Mouse (Mus musculus): ENCODE data around the gene Unk.

The Unk gene

DNA sequence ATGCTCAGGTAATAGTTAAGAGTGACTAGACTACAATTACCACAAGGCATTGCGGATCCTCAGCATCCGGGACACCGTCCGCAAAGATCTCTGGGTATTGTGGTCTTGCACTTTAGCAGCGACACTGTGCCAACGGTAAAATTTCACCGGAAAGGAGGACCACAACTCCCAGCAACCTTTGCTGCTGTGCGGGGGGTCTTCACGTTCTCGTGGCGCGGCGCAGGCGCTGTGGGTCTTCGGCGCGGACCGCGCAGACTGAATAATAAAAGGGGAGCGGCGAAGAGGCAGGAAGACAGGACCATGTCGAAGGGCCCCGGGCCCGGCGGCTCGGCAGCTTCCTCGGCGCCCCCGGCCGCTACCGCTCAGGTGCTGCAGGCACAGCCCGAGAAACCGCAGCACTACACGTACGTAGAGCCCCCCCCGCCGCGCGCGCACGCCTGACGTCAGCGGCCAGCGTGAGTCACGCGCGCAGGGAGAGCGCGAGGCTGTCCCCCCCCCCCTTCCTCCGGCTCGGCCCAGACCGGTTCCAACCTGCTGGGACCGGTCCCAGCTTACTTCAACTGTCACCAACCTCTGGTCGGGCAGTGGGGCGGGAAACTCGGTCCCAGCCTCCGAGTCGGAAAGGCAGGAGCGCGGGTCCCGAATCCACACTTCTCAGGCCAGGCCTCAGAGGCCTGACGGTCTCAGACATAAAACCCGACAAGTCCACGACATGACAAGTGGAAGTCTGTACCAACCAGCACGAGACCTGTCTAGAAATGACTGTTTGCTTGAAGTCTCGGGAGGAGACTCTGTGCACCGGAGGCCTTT lies at the start of gene Unk:
TSS of gene Unk (plus strand) at position 235 of the 810 bp plus-strand sequence.
- DNase-seq (ENCODE audit: low read depth, low spot score), result peak; percentile 96

GRCm38 (mm10) chr11:115982472-115982871 lies 47.6 kb upstream of the Unk start:
- DNase-seq (ENCODE audit: low read depth, low spot score), result no peak

GRCm38 (mm10) chr11:115983291-115983690 lies 46.8 kb upstream of the Unk start:
- no peak for DNase-seq (ENCODE audit: low read depth, low spot score)

DNA sequence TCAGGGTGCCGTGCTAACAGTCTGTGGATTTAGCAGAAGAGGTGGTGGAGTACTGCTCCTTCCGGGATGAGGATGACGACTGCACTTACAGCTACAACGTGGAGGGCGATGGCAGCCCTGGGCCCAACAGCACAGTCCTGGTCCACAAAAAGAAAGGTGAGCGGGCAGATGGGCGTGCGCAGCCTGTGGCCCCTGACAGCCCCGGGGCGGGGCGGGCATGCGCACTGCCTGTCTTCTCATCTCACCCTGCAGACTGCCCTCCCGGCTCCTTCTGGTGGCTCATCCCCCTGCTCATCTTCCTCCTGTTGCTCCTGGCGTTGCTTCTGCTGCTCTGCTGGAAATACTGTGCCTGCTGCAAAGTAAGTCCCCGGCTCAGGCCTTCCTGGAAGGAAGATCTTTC lies 40.4 kb upstream of the Unk start:
- DNase-seq (ENCODE audit: low read depth, low spot score), result no peak

DNA sequence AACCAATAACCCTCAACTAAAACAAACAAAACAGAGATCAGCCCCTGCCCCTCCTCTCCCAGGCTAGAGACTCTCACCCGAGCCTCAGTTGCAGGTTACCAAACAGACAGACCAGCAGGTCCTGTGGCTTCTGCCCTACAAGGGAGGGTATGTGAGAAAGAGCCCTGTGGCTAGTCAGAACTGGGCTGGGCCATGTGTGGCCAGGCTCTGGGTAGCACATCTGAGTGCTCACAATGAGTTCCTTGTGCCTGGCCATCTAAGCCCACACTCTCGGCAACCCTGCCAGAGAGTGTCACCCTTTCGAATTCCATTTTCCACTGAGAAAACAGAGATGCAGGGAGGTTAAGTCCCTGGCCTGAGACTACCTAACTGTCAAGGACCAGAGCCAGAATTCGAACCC lies 38.0 kb upstream of the Unk start:
- DNase-seq (ENCODE audit: low read depth, low spot score), result no peak

DNA sequence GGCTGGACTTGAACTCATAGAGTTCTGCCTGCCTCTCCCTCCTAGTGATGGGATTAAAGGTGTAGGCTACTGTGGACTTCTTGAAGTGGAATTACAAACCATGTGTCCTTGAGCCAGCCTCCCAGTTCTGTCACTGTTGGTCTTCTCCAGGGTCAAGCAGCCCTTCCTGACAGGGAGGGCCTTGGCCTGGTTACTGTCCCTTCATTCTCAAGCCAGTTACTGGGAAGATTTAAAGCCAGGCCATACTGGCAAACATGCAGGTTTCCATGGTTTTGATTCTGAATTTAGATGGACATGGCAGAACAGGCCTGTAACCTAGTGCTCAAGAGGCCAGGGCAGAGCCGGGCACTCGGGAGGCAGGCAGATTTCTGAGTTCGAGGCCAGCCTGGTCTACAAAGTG lies 34.9 kb upstream of the Unk start:
- no peak for DNase-seq (ENCODE audit: low read depth, low spot score)

- no peak for DNase-seq (ENCODE audit: low read depth, low spot score)
Observed at GRCm38 (mm10) chr11:115997047-115997446, 33.1 kb upstream of the Unk start.

DNA sequence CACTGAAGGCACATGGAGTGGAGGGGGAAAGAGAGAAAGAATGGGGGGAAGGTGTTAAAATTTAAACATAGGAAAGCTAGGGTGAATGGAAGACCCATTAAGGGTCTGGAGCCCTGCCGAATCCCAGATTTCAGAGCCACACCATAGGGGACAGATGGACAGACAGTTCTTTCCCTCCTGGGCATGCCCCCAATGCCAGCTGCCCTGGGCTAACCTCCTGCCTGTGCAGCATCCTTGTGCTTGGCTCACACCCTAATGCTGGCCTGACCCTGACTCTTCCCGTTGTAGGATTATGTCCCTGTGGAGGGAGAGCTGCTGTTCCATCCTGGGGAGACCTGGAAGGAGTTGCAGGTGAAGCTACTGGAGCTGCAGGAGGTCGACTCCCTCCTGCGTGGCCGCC lies 32.5 kb upstream of the Unk start:
- DNase-seq (ENCODE audit: low read depth, low spot score), result no peak

GRCm38 (mm10) chr11:115999027-115999426 lies 31.1 kb upstream of the Unk start:
- no peak for DNase-seq (ENCODE audit: low read depth, low spot score)

GRCm38 (mm10) chr11:115999538-116000143 lies 30.5 kb upstream of the Unk start:
- DNase-seq (ENCODE audit: low read depth, low spot score), result no peak

- no peak for DNase-seq (ENCODE audit: low read depth, low spot score)
Observed at GRCm38 (mm10) chr11:116000607-116001006, 29.5 kb upstream of the Unk start.

GRCm38 (mm10) chr11:116001725-116002124 lies 28.4 kb upstream of the Unk start:
- DNase-seq (ENCODE audit: low read depth, low spot score), result no peak

- DNase-seq (ENCODE audit: low read depth, low spot score), result no peak
Observed at GRCm38 (mm10) chr11:116002894-116003293, 27.2 kb upstream of the Unk start.

DNA sequence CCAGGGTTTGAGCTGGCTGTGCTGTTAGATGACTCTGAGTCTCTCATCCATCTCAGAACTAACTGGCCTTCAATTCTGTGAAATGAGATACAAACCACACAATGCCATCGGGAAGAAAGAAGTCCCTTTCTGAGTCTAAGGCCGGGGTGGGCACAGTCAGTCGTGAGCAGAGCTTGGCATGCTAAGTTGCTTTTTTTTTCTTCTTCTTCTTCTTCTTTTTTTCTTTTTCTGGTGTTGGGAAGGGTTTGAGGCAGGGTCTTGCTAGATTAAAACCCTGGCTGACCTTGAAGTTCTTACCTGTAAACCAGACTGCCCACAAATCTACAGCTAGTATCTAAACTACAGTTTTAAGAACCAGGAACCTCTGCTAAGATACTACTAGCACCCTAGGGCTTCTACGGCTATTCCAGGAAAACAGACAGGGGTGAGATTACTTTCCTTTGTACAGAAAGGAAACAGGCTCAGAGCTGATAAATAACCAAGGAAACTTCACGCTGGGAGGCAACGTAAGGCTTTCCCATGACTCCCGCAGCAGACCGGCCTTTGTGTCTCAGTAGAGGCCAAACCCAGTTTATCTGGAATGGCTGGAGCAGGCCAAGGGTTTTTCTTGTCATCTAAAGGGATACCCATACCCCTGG lies 25.8 kb upstream of the Unk start:
- no peak for DNase-seq (ENCODE audit: low read depth, low spot score)

DNA sequence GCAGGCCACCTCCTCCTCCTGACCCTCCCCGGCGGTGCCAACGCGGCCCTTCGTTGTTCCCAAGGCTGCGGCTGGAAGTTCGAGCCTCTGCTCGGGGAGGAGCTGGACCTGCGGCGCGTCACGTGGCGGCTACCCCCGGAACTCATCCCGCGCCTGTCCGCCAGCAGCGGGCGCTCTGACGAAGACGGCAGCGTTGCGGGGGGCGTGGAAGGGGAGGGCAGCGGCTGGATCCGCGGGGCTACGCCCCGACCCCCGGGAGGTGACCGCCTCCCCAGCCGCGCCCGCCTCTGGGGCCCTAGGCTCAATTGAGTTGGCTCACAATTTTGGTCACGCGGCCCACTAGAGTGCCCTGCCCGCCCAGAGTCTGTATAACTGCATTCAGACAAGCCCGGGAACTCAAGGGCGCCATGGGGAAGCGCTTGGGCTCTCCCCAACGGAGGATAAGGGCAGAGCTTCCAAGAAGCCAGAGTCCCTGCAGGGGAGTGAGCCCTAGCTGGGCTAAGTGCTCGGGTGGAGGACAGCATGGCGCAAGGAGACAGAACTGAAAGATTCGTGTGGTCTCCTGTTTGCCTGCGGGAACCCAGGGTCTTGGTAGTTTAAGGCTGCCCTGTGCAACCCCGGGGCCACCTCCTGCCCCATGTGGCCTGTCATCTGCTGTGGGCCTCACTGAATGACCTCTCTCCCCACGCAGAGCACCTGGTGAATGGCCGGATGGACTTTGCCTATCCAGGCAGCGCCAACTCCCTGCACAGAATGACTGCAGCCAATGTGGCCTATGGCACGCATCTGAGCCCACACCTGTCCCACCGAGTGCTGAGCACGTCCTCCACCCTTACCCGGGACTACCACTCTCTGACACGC lies 25.1 kb upstream of the Unk start:
- peak; percentile 63 for DNase-seq (ENCODE audit: low read depth, low spot score)

- no peak for DNase-seq (ENCODE audit: low read depth, low spot score)
Observed at GRCm38 (mm10) chr11:116005701-116006419, 24.3 kb upstream of the Unk start.

- DNase-seq (ENCODE audit: low read depth, low spot score), result no peak
Observed at GRCm38 (mm10) chr11:116007095-116007850, 22.8 kb upstream of the Unk start.

DNA sequence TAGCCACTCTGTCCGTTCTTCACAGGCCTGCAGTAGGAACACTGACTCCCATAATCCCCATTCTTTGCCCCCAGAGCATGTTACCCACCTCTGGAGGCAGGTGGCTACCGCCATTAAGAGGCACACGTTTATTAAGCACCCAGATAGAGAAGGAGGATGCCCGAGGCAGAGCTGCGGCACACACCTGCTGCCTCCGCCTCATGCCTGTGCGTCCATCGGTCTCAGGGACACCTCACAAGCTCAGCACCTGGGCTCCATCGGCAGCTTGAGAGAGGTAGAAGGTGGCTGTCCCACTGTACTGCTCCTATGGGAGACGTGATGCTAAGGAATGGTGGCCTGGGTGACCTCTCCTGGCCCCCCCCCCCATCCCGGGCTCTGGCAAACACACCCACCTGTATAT lies 21.7 kb upstream of the Unk start:
- DNase-seq (ENCODE audit: low read depth, low spot score), result no peak

DNA sequence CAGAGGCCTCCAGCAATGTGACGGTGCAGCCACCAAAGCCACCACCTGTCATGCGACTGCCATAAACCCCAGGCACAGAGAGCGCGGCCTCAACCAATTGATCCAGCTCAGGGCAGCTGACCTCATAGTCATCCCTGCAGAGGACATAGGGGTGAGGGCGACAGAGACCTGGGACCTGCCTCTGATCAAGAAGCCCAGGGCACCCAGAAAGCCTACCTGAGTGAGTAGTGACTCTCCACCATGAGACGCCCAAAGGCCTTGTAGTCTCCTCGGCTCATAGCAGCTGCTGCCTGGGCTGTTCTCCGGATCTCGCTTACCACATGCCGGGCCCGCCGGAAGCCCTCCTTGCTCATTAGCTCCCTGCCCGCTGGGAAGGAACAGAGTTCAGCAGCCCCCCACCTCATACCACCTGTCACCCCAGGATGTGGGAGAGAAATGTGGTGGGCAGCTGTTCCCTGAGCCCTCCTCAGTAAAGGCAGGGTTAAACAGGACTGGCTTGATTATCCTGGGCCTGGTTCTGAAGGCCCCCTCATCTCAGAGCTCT lies 21.2 kb upstream of the Unk start:
- DNase-seq (ENCODE audit: low read depth, low spot score), result no peak

DNA sequence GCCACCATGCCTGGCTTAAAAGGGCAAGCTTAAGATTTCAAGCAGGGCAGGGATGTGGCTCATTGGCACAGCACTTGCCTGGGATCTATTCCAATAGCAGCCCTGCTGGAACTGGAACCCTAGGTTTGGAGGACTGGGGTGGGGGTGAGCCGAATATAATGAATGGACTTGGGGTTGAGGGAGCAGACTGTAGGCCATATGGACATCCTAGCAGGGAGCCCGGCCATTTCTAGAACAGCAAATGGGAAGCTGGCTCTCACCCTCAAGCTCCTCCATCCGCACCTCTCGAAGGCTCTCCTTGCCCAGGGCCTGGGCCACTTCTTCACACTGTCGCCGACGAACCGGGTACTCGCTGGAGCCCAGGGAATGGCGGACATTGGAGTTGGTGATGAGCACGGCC lies 20.5 kb upstream of the Unk start:
- DNase-seq (ENCODE audit: low read depth, low spot score), result no peak
